Mouse (Mus musculus): ENCODE measurements around the gene Sult2a8.
"Not testable (repeated sequence)": the region's sequence is repeated elsewhere in the genome, so short reads cannot be mapped to it uniquely, and the experiment has no call there.

Gene Sult2a8

GRCm38 (mm10) chr7:14446534-14446933 lies at the start of gene Sult2a8:
TSS of gene Sult2a8 (minus strand) at chr7:14446769.
- DNase-seq = no peak

GRCm38 (mm10) chr7:14494130-14494529 lies 47.6 kb upstream of the Sult2a8 start, which contains the start of gene Sult2a7:
TSS of gene Sult2a7 (minus strand) at chr7:14494230.
- no peak for DNase-seq

- DNase-seq = no peak
These were observed 46.3 kb upstream of the Sult2a8 start for GRCm38 (mm10) chr7:14492886-14493285.

- no peak for DNase-seq
These were observed 7.0 kb downstream of the Sult2a8 start for GRCm38 (mm10) chr7:14439581-14439980.

- no peak for DNase-seq
These were observed 8.1 kb downstream of the Sult2a8 start for GRCm38 (mm10) chr7:14438484-14438883.

- DNase-seq = no peak
These were observed 8.5 kb downstream of the Sult2a8 start for GRCm38 (mm10) chr7:14438029-14438428.

GRCm38 (mm10) chr7:14399363-14399762 lies 47.2 kb downstream of the Sult2a8 start:
- DNase-seq = not testable (repeated sequence)

- DNase-seq = no peak
These were observed 50.1 kb downstream of the Sult2a8 start for GRCm38 (mm10) chr7:14396462-14396861.

Measured in kidney, postnatal 4 days (tissue).